Mouse (Mus musculus): Measurements from ENCODE around the gene Six2. TPM values are rescaled to one million over a fixed set of nuclear protein-coding genes. Genes with fewer than 3 reads are reported as not detected.
"Not testable (repeated sequence)": the region's sequence is repeated elsewhere in the genome, so short reads cannot be mapped to it uniquely, and the experiment has no call there.

The Six2 gene
- total and polyA plus RNA-seq, 3 experiments = 0.04 to 0.40 TPM; not detected in 1

GRCm38 (mm10) chr17:85684841-85685688 lies 3.0 kb downstream of the Six2 start:
- Histone ChIP-seq H3K79me2 (replicated peaks; ENCODE audit: control insufficient read depth, extremely low read depth, insufficient read depth, poor library complexity, severe bottlenecking) (no peaks in the 10 kb centered on the region), H3K9ac (ENCODE audit: insufficient read depth, low read depth) (no peak overlapping the region), H3K27me3 (replicated peaks) (no peaks in the 10 kb centered on the region), H3K36me3 (replicated peaks in 1 of 2; ENCODE audit: control insufficient read depth in 1 of 2, insufficient read depth in 1 of 2, low read length in 1 of 2) (peaks cover 0 to 15% of the 10 kb centered on the region in 2 experiments), H3K4me1 (ENCODE audit: control insufficient read depth in 1 of 2, insufficient read depth in 2 of 2) (peaks cover 4 to 8% of the 10 kb centered on the region in 2 experiments), H3K4me3 (replicated peaks in 1 of 3; ENCODE audit: low read depth in 2 of 3, low read length in 2 of 3, poor library complexity in 1 of 3) (no peak overlapping the region), H3K4me2 (ENCODE audit: insufficient read depth, low read depth, poor library complexity, severe bottlenecking) (no peak overlapping the region), H3K27ac (ENCODE audit: insufficient read depth, low read depth) (no peak overlapping the region), H3K9me3 (replicated peaks; ENCODE audit: low read length) (peaks cover 38% of the 10 kb centered on the region)
- no peak for DNase-seq (ENCODE audit: extremely low read depth)
- in situ Hi-C loops (cut with MboI; ENCODE audit: low pct_ligation_motif_present, low pct_unique_long_range_greater_than_20kb, low sequenced_read_pairs) (no loop called here), dilution Hi-C loops (cut with MboI; ENCODE audit: extremely low pct_ligation_motif_present, extremely low pct_unique_long_range_greater_than_20kb, low sequenced_read_pairs) (no loop called here)
- TF ChIP-seq JUN (IDR thresholded peaks at IDR 0.05; ENCODE audit: insufficient read depth, low read depth, low read length) (no peak), GABPA (IDR thresholded peaks at IDR 0.05; ENCODE audit: insufficient replicate concordance, low read depth, low read length) (no peak), ZKSCAN1 (IDR thresholded peaks at IDR 0.05; ENCODE audit: borderline replicate concordance, low read depth, low read length) (no peak), POLR2AphosphoS2 (IDR thresholded peaks at IDR 0.05; ENCODE audit: low read depth, low read length) (no peak), MAFK (IDR thresholded peaks at IDR 0.05; ENCODE audit: insufficient replicate concordance, low read length) (no peak), ZMIZ1 (IDR thresholded peaks at IDR 0.05; ENCODE audit: low read depth, low read length) (no peak)

GRCm38 (mm10) chr17:85684436-85684835 lies 3.6 kb downstream of the Six2 start:
- DNase-seq (ENCODE audit: extremely low read depth); H3K4me1 ChIP-seq (ENCODE audit: control insufficient read depth in 1 of 2, insufficient read depth in 2 of 2); in situ Hi-C loops (cut with MboI; ENCODE audit: low pct_ligation_motif_present, low pct_unique_long_range_greater_than_20kb, low sequenced_read_pairs); H3K79me2 ChIP-seq (replicated peaks; ENCODE audit: control insufficient read depth, extremely low read depth, insufficient read depth, poor library complexity, severe bottlenecking); H3K27me3 ChIP-seq (replicated peaks); H3K27ac ChIP-seq (ENCODE audit: insufficient read depth, low read depth); dilution Hi-C loops (cut with MboI; ENCODE audit: extremely low pct_ligation_motif_present, extremely low pct_unique_long_range_greater_than_20kb, low sequenced_read_pairs): not testable (repeated sequence)
- Histone ChIP-seq H3K9me3 (replicated peaks; ENCODE audit: low read length) (peaks cover 38% of the 10 kb centered on the region), H3K36me3 (replicated peaks in 1 of 2; ENCODE audit: control insufficient read depth in 1 of 2, insufficient read depth in 1 of 2, low read length in 1 of 2) (peaks cover 0 to 15% of the 10 kb centered on the region in 2 experiments), H3K4me2 (ENCODE audit: insufficient read depth, low read depth, poor library complexity, severe bottlenecking) (peak overlapping the region; percentile 83), H3K9ac (ENCODE audit: insufficient read depth, low read depth) (peak overlapping the region; percentile 84), H3K4me3 (replicated peaks in 1 of 3; ENCODE audit: low read depth in 2 of 3, low read length in 2 of 3, poor library complexity in 1 of 3) (peak overlapping the region in 2 of 3 experiments; percentile 52 to 53)

GRCm38 (mm10) chr17:85683984-85684307 lies 4.1 kb downstream of the Six2 start:
- dilution Hi-C loops (cut with MboI; ENCODE audit: extremely low pct_ligation_motif_present, extremely low pct_unique_long_range_greater_than_20kb, low sequenced_read_pairs) = no loop called here
- Histone ChIP-seq H3K79me2 (replicated peaks; ENCODE audit: control insufficient read depth, extremely low read depth, insufficient read depth, poor library complexity, severe bottlenecking) (no peaks in the 10 kb centered on the region), H3K4me1 (ENCODE audit: control insufficient read depth in 1 of 2, insufficient read depth in 2 of 2) (peaks cover 4 to 8% of the 10 kb centered on the region in 2 experiments), H3K4me3 (replicated peaks in 1 of 3; ENCODE audit: low read depth in 2 of 3, low read length in 2 of 3, poor library complexity in 1 of 3) (peak overlapping the region; percentile 45 to 53 (median 52)), H3K9me3 (replicated peaks; ENCODE audit: low read length) (peaks cover 38% of the 10 kb centered on the region), H3K36me3 (replicated peaks in 1 of 2; ENCODE audit: control insufficient read depth in 1 of 2, insufficient read depth in 1 of 2, low read length in 1 of 2) (peaks cover 0 to 15% of the 10 kb centered on the region in 2 experiments), H3K27ac (ENCODE audit: insufficient read depth, low read depth) (no peak overlapping the region), H3K27me3 (replicated peaks) (no peaks in the 10 kb centered on the region), H3K4me2 (ENCODE audit: insufficient read depth, low read depth, poor library complexity, severe bottlenecking) (peak overlapping the region; percentile 83), H3K9ac (ENCODE audit: insufficient read depth, low read depth) (peak overlapping the region; percentile 84)
- peak; percentile 83 for DNase-seq (ENCODE audit: extremely low read depth)
- in situ Hi-C loops (cut with MboI; ENCODE audit: low pct_ligation_motif_present, low pct_unique_long_range_greater_than_20kb, low sequenced_read_pairs) = no loop called here
- TF ChIP-seq POLR2A (IDR thresholded peaks at IDR 0.05; ENCODE audit: low read depth, low read length) = peak; percentile 81
- TF ChIP-seq HCFC1 (IDR thresholded peaks at IDR 0.05; ENCODE audit: low read depth, low read length) = peak; percentile 30; the same call in 1 of the 2 replicates
- TF ChIP-seq KAT2A (IDR thresholded peaks at IDR 0.05; ENCODE audit: insufficient replicate concordance, low read length) = no peak
- TF ChIP-seq ZMIZ1 (IDR thresholded peaks at IDR 0.05; ENCODE audit: low read depth, low read length) = no peak; the same call in 1 of the 2 replicates
- TF ChIP-seq NRF1 (IDR thresholded peaks at IDR 0.05; ENCODE audit: low read depth, low read length) = no peak
- TF ChIP-seq ELF1 (IDR thresholded peaks at IDR 0.05; ENCODE audit: low read depth, low read length) = peak; percentile 77
- TF ChIP-seq MAX (IDR thresholded peaks at IDR 0.05; ENCODE audit: low read length) = no peak
- TF ChIP-seq GABPA (IDR thresholded peaks at IDR 0.05; ENCODE audit: insufficient replicate concordance, low read depth, low read length) = no peak
- TF ChIP-seq NELFE (IDR thresholded peaks at IDR 0.05; ENCODE audit: low read depth, low read length) = peak; percentile 77
- no peak for TF ChIP-seq USF1 (IDR thresholded peaks at IDR 0.05; ENCODE audit: low read depth, low read length)
- no peak for TF ChIP-seq E2F4 (IDR thresholded peaks at IDR 0.05; ENCODE audit: insufficient replicate concordance, low read depth, low read length)
- TF ChIP-seq CHD2 (IDR thresholded peaks at IDR 0.05; ENCODE audit: low read length) = peak; percentile 80
- no peak for TF ChIP-seq POLR2AphosphoS2 (IDR thresholded peaks at IDR 0.05; ENCODE audit: low read depth, low read length)
- no peak for TF ChIP-seq ZC3H11A (IDR thresholded peaks at IDR 0.05; ENCODE audit: low read depth, low read length)
- TF ChIP-seq MEF2A (IDR thresholded peaks at IDR 0.05; ENCODE audit: borderline replicate concordance, low read depth, low read length) = no peak; the same call in 1 of the 2 replicates
- TF ChIP-seq IRF4 (IDR thresholded peaks at IDR 0.05; ENCODE audit: low read depth, low read length) = peak; percentile 66
- peak; percentile 83 for TF ChIP-seq TCF12 (IDR thresholded peaks at IDR 0.05; ENCODE audit: low read depth, low read length)
- TF ChIP-seq MAZ (IDR thresholded peaks at IDR 0.05; ENCODE audit: low read depth, low read length) = no peak
- TF ChIP-seq ZKSCAN1 (IDR thresholded peaks at IDR 0.05; ENCODE audit: borderline replicate concordance, low read depth, low read length) = no peak
- TF ChIP-seq EP300 (IDR thresholded peaks at IDR 0.05; ENCODE audit: low read length) = 0 out of 2 replicates have a peak, but pooled peaks have one; percentile 11
- TF ChIP-seq TBP (conservative IDR thresholded peaks at IDR 0.05; ENCODE audit: low read depth, low read length) = peak; percentile 88
